Mouse (Mus musculus): ENCODE data around the gene Soga1.

- no peak for TF ChIP-seq POLR2A (IDR thresholded peaks at IDR 0.05; ENCODE audit: low read depth, low read length)
- no peak for TF ChIP-seq CTCF (IDR thresholded peaks at IDR 0.05; ENCODE audit: extremely low read depth, insufficient read depth, insufficient read length, insufficient replicate concordance)
Measured at GRCm38 (mm10) chr2:157040649-157041046, 38.4 kb downstream of the Soga1 start.

Measured in spleen, adult 2 months (tissue).